Mouse (Mus musculus) embryonic facial prominence, embryonic 13.5 days (tissue): ENCODE data around the gene Serpina3j. TPM values are rescaled to one million over a fixed set of nuclear protein-coding genes. Genes with fewer than 3 reads are reported as not detected.
"Not testable (repeated sequence)": the region's sequence is repeated elsewhere in the genome, so short reads cannot be mapped to it uniquely, and the experiment has no call there.

Experiments used
- ATAC-seq: fragments of 200-750 bp; cut with Nextera tagmentation; 2 replicates; pipeline ENCODE4 v1.8.0; 2017; ENCODE audit warnings: low read depth; ENCODE audit not compliant: insufficient number of reproducible peaks, insufficient read depth, low FRiP score, low TSS enrichment
- H3K27ac ChIP-seq: fragments of 300-500 bp; sonication (generic); 2 replicates; pipeline ENCODE4 v1.5.1; 2015; ENCODE audit warnings: moderate library complexity, mild to moderate bottlenecking, inconsistent platforms
- H3K27me3 ChIP-seq: fragments of 300-500 bp; sonication (generic); 2 replicates; pipeline ENCODE4 v1.6.1; 2015; ENCODE audit warnings: mild to moderate bottlenecking, inconsistent platforms
- H3K36me3 ChIP-seq: fragments of 300-500 bp; sonication (generic); 2 replicates; pipeline ENCODE4 v1.6.1; 2015; ENCODE audit warnings: mild to moderate bottlenecking, inconsistent platforms
- H3K4me1 ChIP-seq: fragments of 300-500 bp; sonication (generic); 2 replicates; pipeline ENCODE4 v1.6.1; 2015; ENCODE audit warnings: inconsistent platforms
- H3K4me2 ChIP-seq: fragments of 300-500 bp; sonication (generic); 2 replicates; pipeline ENCODE4 v1.6.1; 2015; ENCODE audit warnings: moderate library complexity, mild to moderate bottlenecking, inconsistent platforms
- H3K4me3 ChIP-seq: fragments of 300-500 bp; sonication (generic); 2 replicates; pipeline ENCODE4 v1.5.1; 2015; ENCODE audit warnings: mild to moderate bottlenecking, inconsistent platforms
- H3K9ac ChIP-seq: fragments of 300-500 bp; sonication (generic); 2 replicates; pipeline ENCODE4 v1.6.1; 2015; ENCODE audit warnings: mild to moderate bottlenecking, inconsistent platforms
- H3K9me3 ChIP-seq: fragments of 300-500 bp; sonication (generic); 2 replicates; pipeline ENCODE4 v1.6.1; 2016; ENCODE audit warnings: inconsistent platforms
- WGBS: fragments of 180-500 bp; shearing (Covaris S2); methylation state at CpG from one replicate; pipeline ENCODE4 v1.1.7; 2015; ENCODE audit warnings: mixed read lengths; 5-methylcytosine and 5-hydroxymethylcytosine counted together
- polyA plus RNA-seq: library from polyadenylated mRNA; unstranded; fragments of >200 nt; fragmentation: Nextera tagmentation; extraction: Ambion mirVana; gene quantifications from 2 replicates; pipeline ENCODE4 v1.2.1, GENCODE M21; 2015

The Serpina3j gene
- polyA plus RNA-seq, 1 experiment from 2014 or later, result not detected

DNA sequence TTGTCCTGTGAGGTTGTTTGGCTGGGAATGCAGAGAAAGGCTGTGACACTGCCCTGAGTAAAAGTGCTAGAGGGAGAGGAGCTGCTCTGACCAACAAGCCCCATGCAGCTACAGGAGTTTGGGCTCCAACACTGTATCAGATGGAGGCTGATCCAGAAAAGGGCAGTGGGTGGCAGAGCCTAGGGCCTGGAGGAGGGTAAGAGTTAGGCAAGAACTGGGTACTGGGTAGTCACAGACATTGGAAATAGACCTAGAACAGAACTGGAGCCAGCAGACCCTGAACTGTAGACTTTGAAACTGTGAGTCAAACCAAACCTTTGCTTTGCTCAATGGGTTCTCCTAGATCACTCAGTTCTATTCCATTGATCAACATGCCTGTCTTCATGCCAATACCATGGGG, 22.5 kb downstream of the Serpina3j start:
- not testable (repeated sequence) for ATAC-seq, H3K27me3 ChIP-seq

GRCm38 (mm10) chr12:104338226-104338625, 23.9 kb downstream of the Serpina3j start, which contains the start of the genes Serpina3k and Serpina3m:
Gene Serpina3k (plus strand): TSS chr12:104338486.
Gene Serpina3m (plus strand): TSS chr12:104338486.
- H3K36me3 ChIP-seq, result not testable (repeated sequence)

More for the DNA sequence above, 22.5 kb downstream of the Serpina3j start:
- not testable (repeated sequence) for H3K4me1 ChIP-seq, H3K9me3 ChIP-seq, H3K27ac ChIP-seq, H3K4me3 ChIP-seq, H3K4me2 ChIP-seq, H3K36me3 ChIP-seq, H3K9ac ChIP-seq

DNA sequence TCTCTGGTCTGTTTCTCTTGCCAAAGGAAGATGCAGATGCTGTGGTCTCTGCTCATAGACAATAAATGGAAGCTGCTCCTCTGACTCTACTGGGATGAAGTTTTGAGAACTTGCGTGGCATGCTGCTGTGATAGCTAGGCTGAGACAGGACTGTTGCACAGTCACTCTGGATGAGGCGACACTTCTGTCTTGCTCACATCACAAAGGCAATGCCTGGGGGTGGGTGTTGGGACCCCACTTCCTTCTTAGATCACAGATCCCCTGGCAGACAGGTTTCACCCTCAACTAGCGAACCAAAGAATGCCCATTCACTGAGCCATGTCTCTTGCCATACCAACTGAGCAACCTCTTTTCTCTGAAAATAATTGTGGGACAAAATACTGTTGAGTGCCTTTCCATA, 24.4 kb downstream of the Serpina3j start:
- no peaks in the 10 kb centered on the region for H3K36me3 ChIP-seq
- WGBS, result 92% methylated on average over 3 of the region's 3 CpGs
- H3K4me3 ChIP-seq, result no peak overlapping the region
- no peaks in the 10 kb centered on the region for H3K4me1 ChIP-seq
- ATAC-seq, result no peak
- H3K4me2 ChIP-seq, result no peak overlapping the region
- no peak overlapping the region for H3K27ac ChIP-seq
- H3K27me3 ChIP-seq, result no peaks in the 10 kb centered on the region
- no peak overlapping the region for H3K9ac ChIP-seq
- H3K9me3 ChIP-seq, result no peaks in the 10 kb centered on the region

More at GRCm38 (mm10) chr12:104338226-104338625, 23.9 kb downstream of the Serpina3j start, which contains the start of the genes Serpina3k and Serpina3m:
- not testable (repeated sequence) for H3K4me2 ChIP-seq, ATAC-seq, H3K9me3 ChIP-seq, H3K4me1 ChIP-seq, H3K27me3 ChIP-seq, H3K4me3 ChIP-seq, H3K27ac ChIP-seq, H3K9ac ChIP-seq
- 78% methylated on average over 3 of the region's 3 CpGs for WGBS

GRCm38 (mm10) chr12:104342489-104342888, 28.1 kb downstream of the Serpina3j start:
- not testable (repeated sequence) for H3K4me2 ChIP-seq, H3K27ac ChIP-seq, H3K9ac ChIP-seq, H3K9me3 ChIP-seq, H3K27me3 ChIP-seq, H3K4me3 ChIP-seq, H3K4me1 ChIP-seq, ATAC-seq, H3K36me3 ChIP-seq

GRCm38 (mm10) chr12:104345181-104345580, 30.8 kb downstream of the Serpina3j start:
- no peaks in the 10 kb centered on the region for H3K4me1 ChIP-seq
- no peak overlapping the region for H3K27ac ChIP-seq
- no peaks in the 10 kb centered on the region for H3K27me3 ChIP-seq
- no peaks in the 10 kb centered on the region for H3K36me3 ChIP-seq
- no peak overlapping the region for H3K4me3 ChIP-seq
- H3K9ac ChIP-seq, result no peak overlapping the region
- no peak overlapping the region for H3K4me2 ChIP-seq
- ATAC-seq, result no peak
- WGBS, result 89% methylated on average over 2 of the region's 2 CpGs
- no peaks in the 10 kb centered on the region for H3K9me3 ChIP-seq

- H3K9ac ChIP-seq, result no peak overlapping the region
- no peaks in the 10 kb centered on the region for H3K36me3 ChIP-seq
- no peak overlapping the region for H3K27ac ChIP-seq
- no peak for ATAC-seq
- no peak overlapping the region for H3K4me2 ChIP-seq
- no peaks in the 10 kb centered on the region for H3K4me1 ChIP-seq
- H3K27me3 ChIP-seq, result no peaks in the 10 kb centered on the region
- H3K4me3 ChIP-seq, result no peak overlapping the region
- H3K9me3 ChIP-seq, result no peaks in the 10 kb centered on the region
Measured at GRCm38 (mm10) chr12:104345707-104346106, 31.4 kb downstream of the Serpina3j start.

GRCm38 (mm10) chr12:104347091-104347490, 32.7 kb downstream of the Serpina3j start:
- no peaks in the 10 kb centered on the region for H3K27me3 ChIP-seq
- H3K36me3 ChIP-seq, result no peaks in the 10 kb centered on the region
- ATAC-seq, result no peak
- H3K4me3 ChIP-seq, result no peak overlapping the region
- no peak overlapping the region for H3K4me2 ChIP-seq
- no peaks in the 10 kb centered on the region for H3K9me3 ChIP-seq
- WGBS, result 74% methylated on average over 2 of the region's 2 CpGs
- H3K4me1 ChIP-seq, result no peaks in the 10 kb centered on the region
- H3K9ac ChIP-seq, result no peak overlapping the region
- no peak overlapping the region for H3K27ac ChIP-seq

GRCm38 (mm10) chr12:104351812-104352211, 37.5 kb downstream of the Serpina3j start:
- not testable (repeated sequence) for H3K4me1 ChIP-seq, H3K36me3 ChIP-seq, H3K4me3 ChIP-seq, H3K9me3 ChIP-seq, H3K27me3 ChIP-seq, H3K27ac ChIP-seq, H3K4me2 ChIP-seq, H3K9ac ChIP-seq, ATAC-seq
- WGBS, result 38% methylated on average over 3 of the region's 3 CpGs

- no peak overlapping the region for H3K4me3 ChIP-seq
- H3K9ac ChIP-seq, result no peak overlapping the region
- H3K27me3 ChIP-seq, result no peaks in the 10 kb centered on the region
- no peak for ATAC-seq
- H3K4me2 ChIP-seq, result no peak overlapping the region
- WGBS, result 81% methylated on average over 3 of the region's 3 CpGs
- no peaks in the 10 kb centered on the region for H3K4me1 ChIP-seq
- no peak overlapping the region for H3K27ac ChIP-seq
- no peaks in the 10 kb centered on the region for H3K9me3 ChIP-seq
- no peaks in the 10 kb centered on the region for H3K36me3 ChIP-seq
Measured at GRCm38 (mm10) chr12:104356006-104356405, 41.7 kb downstream of the Serpina3j start.

- H3K27me3 ChIP-seq, result no peaks in the 10 kb centered on the region
- no peak overlapping the region for H3K4me2 ChIP-seq
- H3K4me3 ChIP-seq, result no peak overlapping the region
- no peak overlapping the region for H3K9ac ChIP-seq
- no peak overlapping the region for H3K27ac ChIP-seq
- H3K9me3 ChIP-seq, result no peaks in the 10 kb centered on the region
- H3K36me3 ChIP-seq, result no peaks in the 10 kb centered on the region
- no peak for ATAC-seq
- H3K4me1 ChIP-seq, result no peaks in the 10 kb centered on the region
- 86% methylated on average over 3 of the region's 3 CpGs for WGBS
Measured at GRCm38 (mm10) chr12:104369986-104370385, 55.6 kb downstream of the Serpina3j start.

Other genes with a start within 250 kb of the Serpina3j start
- not detected in 2 replicates for gene Serpina5, start 213.4 kb upstream of the Serpina3j start, polyA plus RNA-seq
- gene Serpina3a, start 201.8 kb upstream of the Serpina3j start, polyA plus RNA-seq, result not detected in 2 replicates
- gene Serpina3b, start 186.6 kb upstream of the Serpina3j start, polyA plus RNA-seq, result not detected in 2 replicates
- not detected in 2 replicates for gene Serpina3c, start 160.7 kb upstream of the Serpina3j start, polyA plus RNA-seq
- not detected in 2 replicates for gene Serpina3f, start 100.0 kb upstream of the Serpina3j start, polyA plus RNA-seq
- gene Serpina3g, start 78.3 kb upstream of the Serpina3j start, polyA plus RNA-seq, result 0.84 and 1.0 TPM in 2 replicates
- gene Serpina3i, start 51.4 kb upstream of the Serpina3j start, polyA plus RNA-seq, result 0.21 and 0.26 TPM in 2 replicates
- gene Serpina3k, start 23.9 kb downstream of the Serpina3j start, polyA plus RNA-seq, result not detected in 2 replicates
- not detected in 2 replicates for gene Serpina3m, start 23.9 kb downstream of the Serpina3j start, polyA plus RNA-seq
- gene Serpina3n, start 92.2 kb downstream of the Serpina3j start, polyA plus RNA-seq, result 0.45 TPM in 1 of 2 replicates, not detected in the other
- 19.0 and 22.0 TPM in 2 replicates for gene Gsc, start 158.8 kb downstream of the Serpina3j start, polyA plus RNA-seq